Mouse (Mus musculus) thymus, adult 2 months (tissue): Measurements from ENCODE around the gene Ccdc155.

Experiments used
- CTCF ChIP-seq: fragments of 200-500 bp; IDR thresholded peaks from 2 replicates; pipeline ENCODE4 v1.5.1; 2012; ENCODE audit warnings: mild to moderate bottlenecking, control low read depth, low read length, moderate library complexity, borderline replicate concordance; ENCODE audit not compliant: control insufficient read depth, poor library complexity, insufficient read depth; ENCODE audit errors: extremely low read depth
- POLR2A ChIP-seq: fragments of 200-500 bp; IDR thresholded peaks from 2 replicates; pipeline ENCODE4 v1.6.1; 2012; ENCODE audit warnings: mild to moderate bottlenecking, low read length, control low read depth, moderate library complexity; ENCODE audit not compliant: control insufficient read depth, poor library complexity, insufficient read depth; ENCODE audit errors: extremely low read depth

DNA sequence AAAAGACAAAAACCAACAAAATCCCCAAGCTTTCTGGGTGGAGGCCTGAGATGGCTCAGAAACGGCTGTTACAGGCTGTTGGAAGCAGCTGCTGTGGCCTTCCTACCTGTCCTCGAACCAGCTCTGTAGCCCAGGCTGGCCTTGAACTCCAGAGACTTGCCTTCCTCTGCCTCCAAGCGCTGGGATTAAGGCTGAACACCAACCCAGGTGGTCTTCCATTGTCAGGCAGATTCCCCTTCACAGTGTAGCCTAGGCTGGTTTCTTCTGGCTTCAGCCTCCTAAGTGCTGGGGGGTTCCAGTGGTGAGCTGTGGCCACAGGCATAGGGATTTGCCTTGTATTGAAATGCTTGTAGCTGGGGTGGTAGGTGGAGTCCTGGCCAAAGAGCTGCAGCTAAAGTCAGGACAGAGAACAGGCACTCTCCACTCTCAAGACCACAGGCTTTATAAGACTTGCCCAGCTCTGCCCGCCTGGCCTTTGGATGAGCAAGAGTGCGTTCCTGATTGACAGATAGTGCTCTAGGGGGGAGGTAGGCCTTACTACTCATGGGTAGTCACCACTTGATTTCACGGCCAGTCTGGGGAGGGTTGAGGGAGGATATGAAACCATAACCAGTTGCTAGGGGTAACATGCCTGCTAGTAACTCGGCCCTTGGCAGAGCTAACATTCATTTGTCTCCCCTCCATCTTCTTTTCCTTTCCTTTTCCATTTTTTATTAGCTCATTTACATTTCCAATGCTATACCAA is 24.9 kb upstream of the Ccdc155 start:
- TF ChIP-seq CTCF (no peak), POLR2A (no peak)
